Mouse (Mus musculus): ENCODE data around the gene Yipf1. TPM values are rescaled to one million over a fixed set of nuclear protein-coding genes. Genes with fewer than 3 reads are reported as not detected.
"Not testable (repeated sequence)": the region's sequence is repeated elsewhere in the genome, so short reads cannot be mapped to it uniquely, and the experiment has no call there.

Gene Yipf1
- total and polyA plus RNA-seq, 3 experiments: 30.3 to 64.3 (median 48.3) TPM

DNA sequence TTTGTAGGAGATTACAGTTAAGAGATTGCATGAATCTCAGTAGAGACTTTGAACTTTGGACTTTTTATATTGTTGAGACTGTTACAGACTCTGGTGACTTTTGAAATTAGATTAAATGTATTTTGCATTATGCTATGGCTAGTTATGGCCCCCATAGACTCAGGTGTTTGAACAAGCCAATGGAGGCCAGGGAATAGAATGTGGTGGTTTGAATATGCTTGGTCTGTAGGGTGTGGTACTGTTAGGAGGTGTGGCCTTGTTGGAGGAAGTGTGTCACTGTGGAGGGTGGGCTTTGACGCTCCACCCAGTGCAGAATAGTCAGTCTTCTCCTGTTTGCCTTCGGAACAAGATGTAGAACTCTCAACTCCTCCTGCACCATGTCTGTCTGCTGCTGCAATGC, 8.9 kb downstream of the Yipf1 start:
- no peak for DNase-seq

DNA sequence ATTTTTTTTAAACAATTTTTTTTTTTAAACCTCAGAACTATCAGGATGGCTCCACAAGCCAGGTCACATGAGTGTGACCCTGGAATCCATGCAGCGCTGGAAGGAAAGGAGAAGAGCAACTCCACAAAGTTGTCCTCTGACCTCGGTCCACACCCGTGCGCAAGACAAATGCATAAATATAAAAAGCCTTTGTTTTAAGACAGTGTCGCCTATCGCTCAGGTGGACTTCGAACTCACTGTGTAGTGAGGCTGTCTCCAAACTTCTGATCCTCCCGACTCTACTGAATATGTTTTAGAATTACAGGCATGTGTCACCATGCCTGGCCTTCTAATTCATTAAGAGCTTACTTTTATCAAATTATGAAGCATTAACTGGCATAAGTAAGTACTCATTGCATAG, 14.4 kb downstream of the Yipf1 start:
- no peak for DNase-seq

DNA sequence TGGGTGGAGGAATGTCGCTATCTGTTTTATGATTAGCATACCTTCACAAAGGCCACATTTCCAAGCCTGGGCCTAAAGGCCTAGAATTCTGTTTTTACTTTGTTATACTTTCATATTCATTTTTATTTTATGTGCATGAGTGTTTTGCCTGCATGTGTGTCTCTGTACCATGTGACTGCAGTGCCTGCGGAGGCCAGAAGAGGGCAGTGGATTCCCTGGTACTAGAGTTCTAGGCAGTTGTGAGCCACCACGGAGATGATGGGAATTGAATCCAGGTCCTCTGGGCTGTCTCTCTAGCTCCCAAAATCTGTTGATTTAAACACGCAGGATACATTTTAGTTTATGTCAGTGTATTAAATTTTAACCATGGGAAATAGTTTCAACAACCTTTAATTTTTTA, 19.4 kb downstream of the Yipf1 start:
- no peak for DNase-seq

DNA sequence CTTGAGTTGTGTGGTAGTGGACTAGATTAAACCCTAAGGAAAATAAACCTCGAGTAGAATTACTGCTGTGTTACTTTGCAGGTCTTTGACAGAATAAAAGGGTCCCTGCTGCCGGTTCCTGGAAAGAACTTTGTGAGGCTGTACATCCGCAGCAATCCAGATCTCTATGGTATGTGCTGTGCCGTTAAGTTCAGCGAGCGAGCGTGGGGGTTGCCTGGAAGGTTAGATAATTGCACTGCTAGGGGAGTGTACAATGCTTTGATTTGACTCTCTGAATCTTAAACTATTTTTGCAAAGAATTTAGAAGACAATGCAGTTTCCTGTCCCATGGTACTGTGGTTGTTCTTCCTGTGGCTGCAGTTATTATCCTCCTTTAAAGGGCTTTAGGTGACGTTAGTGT, 22.2 kb downstream of the Yipf1 start:
- no peak for DNase-seq

DNA sequence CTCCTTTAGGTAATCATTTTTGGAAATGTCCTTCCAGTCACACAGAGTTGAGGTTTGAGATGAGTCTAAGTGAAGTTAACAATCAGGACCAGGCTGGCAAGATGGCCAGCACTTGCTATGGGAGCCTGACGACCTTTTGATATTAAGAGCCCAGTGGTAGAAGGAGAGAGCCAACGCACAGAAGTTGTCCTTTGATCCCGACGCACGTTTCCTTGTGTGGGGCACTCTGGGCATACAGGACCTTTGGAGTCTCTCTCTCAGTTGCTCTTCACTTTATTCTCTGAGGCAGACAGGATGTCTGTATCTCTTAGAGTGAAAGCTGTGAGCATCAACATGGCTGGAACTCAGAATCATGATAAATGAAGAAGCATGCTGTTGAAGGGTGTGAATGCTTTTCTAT, 23.3 kb downstream of the Yipf1 start:
- DNase-seq: no peak

DNA sequence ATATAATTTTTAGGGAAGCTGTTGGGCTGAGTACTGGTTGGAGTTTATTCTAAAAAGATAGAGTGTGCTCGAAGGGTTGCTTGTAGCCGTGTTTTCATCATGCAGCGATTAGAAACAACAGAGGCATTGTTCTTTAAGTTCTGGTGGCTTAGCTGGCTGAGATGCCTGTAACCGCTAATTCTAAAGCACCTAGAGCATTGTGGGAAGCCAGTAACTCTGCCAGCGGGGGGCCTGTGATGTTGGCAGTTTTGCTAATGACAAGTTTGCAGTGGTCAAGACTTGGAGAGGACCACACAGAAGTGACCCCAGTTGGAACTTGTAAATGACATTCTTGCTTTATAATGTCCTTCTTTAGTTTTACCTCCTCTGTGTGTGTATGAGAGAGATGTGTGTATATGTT, 27.2 kb downstream of the Yipf1 start:
- DNase-seq: no peak

DNA sequence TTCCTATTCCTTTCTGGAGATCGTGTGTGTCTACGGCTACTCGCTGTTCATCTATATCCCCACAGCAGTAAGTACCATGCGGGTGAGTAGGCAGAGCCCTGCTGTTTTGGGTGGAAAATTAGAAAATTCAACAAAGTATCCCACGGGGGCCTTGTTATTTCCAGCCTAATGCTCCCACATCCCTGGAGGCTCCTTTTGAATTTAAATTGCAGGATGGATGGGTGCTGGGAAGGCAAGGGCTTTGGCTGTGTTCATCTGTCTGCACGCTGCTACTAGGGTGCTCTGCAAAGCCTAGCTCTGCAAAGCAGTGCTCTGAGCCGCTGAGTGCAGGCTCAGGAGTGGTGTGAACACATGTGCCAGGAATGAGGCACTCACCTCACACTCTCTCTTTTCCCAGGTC, 30.4 kb downstream of the Yipf1 start:
- no peak for DNase-seq

DNA sequence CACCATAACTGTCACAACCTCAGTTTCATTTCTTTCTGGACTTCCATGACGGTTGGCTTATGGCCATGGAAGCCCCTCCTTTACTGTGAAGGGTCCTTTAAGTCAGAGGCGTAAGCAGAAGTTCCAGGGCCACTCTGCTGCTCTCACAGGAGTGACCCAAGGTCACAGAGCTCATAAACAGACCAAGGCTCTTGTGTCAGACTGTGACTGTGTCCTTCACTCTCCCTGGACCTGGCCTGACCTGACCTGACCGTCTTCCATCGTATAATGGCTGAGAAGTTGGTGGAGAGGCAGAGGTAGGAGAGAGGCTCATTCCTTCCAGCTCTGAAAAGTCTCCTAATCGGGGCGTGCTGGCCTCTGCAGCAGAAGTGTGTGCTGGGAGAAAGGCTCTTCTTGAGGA, 33.1 kb downstream of the Yipf1 start:
- peak; percentile 67 for DNase-seq

DNA sequence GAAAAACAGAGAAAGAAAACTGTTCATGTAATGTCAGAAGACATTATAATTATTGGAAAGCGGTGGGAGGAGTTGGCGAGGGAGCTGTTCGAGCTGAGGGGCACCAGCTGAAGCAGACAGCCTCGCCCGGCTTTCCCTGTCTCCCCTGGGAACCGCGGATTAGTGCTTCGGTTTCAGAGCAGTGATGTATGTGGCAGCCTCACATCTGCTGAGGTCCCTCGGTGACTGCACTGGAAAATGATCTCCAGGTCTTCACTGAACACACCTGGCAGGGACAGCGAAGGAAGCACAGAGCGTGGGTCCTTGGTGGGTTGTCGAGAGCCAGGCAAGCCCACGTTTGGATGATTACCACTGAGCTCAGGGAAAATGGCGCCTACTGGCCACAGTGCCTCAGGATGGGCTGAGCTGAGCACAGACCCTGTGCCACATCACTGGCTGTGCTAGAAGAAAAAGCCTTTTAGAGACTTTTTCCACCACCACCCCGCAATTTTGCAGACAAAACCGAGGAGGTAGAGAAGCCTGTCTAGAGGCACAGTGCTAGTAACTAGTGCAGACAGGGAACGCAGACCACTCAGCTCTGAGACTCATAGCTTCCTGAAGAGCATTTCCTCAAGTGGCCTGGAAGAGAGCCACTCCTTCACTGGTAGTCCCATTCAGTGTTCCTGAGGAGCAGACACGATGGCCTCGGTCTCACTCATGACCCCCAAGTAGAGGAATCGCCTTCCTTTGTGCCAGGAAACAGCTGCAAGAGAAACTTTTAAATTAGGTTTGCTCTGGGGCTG, 34.6 kb downstream of the Yipf1 start:
- no peak for DNase-seq

DNA sequence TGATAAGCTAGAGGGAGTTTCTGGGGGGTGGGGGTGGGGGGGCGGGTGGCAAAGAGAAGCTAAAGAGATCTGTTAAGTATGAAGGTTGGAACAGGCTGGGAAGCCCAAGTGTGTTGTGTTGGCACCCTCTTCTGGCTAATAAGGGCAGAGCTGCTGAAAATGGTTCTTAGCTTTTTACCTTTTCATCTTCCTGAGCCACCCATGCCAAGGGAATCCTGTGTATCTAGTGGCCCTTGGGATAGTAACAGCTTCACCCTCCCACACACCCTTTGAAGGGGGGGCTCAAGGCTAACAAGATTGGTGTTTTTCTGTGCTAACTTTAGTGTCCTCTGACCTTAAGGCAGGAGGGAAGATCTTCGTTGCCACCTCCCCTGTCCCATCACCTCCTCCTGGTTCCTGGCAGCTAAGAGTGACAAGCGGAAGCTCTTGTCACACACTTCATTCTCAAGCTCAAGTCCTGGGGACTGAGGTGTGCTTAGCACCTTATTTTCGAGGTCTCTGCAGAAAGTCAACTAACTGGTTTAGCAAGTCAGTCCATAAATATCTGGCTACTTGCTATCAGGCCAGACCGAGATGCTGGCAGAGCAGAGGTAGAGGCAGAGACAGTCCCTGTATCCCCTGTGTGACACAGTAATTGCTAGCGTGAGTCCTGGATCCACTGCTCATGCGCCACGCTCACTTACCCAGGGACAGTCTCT, 35.3 kb downstream of the Yipf1 start:
- DNase-seq: no peak

DNA sequence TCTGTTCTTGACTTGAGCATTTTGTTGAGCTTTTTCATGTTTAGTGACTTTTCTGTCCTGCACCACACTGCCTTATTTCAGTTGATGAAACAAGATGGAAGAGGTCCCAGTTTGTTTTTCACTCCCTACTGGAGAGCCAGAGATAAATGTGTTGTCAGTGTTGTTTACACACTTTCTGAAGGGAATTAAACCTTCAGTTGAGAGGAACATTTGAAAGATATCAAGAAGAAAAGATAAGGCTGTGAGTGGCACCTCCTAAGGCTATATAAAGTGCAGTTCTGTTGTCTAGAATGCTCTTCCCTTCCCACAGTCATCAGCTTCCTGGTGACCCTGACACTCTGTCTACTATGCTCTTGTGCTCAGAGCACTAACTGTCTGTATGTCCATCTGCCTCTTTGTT, 37.2 kb downstream of the Yipf1 start:
- no peak for DNase-seq

DNA sequence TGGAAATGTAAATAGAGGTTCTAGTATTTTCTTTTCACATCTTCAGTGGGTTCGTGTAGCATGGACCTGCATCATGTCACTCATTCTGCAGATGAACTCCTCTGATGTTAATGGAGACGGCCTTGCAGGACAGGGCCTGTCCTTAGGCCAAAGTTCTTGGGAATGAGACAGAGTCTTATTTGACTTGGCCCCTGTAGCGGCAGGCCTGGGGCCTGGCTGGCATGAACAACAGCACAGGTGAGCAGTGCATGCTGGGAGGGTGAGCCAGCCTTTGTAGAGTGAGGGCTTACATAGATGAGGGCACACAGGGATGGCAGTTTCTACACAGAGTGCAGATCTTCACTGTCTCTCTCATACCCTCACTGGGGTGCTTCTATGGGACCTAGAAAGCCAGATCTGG, 39.4 kb downstream of the Yipf1 start:
- DNase-seq: no peak

DNA sequence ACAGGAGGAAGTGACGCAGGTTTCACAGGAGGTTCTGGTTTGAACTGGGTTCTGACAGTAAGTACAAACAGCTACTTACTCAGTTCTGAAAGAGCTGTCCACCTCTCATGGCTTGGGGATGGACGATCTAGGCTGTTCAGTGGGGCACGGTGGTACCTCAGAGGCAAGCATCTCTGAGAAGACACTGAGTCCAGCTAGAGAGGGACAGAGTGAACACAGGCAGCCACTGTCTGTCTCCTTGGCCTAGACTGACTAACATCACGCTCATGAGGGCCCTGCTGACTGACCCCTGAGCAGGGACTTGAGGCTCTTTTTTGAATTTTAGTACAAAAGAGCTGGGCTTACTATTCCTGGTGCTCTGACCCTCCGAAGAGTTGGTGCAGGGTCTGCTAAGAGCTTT, 40.0 kb downstream of the Yipf1 start:
- DNase-seq: no peak

DNA sequence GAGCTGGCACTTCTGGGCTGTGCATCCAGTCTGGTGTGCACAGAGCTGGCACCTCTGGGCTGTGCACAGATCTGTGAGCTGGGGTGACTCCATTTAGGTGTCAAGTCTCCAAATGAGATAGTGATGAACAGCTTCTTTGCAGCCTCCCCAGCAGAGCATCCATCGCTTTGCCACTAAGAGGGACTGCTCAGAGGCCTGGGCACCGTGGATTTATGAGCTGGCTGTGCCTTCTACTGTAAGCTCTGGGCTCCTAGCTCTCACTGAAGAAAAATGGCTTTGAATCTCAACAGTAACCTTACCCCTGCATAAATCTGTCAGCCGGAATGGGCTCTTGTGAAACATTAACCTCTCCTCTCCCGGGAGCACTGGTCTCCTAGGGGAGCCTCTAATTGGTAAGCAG, 40.4 kb downstream of the Yipf1 start:
- peak; percentile 40 for DNase-seq

DNA sequence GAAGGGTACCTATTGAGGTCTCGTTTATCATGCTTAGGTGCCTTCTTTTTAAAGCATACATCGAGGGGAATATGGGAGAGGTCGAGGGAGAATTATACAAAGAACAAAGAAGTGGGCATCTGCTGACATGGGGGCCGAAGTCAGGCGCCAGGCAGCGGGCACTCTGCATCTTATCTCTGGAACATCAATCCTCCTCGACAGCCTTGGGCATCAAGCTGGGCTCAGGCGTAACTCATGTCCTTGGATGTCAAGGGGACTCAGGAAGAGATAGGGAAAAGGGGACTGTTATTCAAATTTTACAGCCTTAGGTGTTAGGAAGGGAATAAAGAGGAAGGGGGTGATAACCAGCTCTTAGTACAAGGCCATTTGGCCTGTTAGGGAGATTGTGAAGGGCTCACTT, 43.0 kb downstream of the Yipf1 start:
- peak; percentile 57 for DNase-seq

DNA sequence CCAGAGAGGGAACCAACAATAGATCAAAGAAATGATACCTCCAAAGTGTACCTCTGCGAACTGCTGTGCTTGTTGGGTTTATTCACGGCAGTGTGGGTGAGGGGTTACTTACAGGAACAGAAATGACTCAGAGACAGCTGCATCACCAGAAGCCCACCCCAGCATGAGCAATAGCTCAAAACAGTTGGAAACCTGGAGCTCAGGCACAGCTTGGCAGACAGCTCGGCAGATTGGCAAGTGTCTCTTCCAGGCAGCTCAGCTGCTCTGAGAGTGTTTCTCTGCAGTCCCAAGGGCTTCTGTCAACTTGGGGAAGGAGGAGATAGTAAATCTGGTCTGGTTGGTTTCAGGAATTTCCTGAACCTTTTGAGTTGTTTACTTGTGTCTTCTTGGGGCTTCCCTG, 44.3 kb downstream of the Yipf1 start:
- no peak for DNase-seq

DNA sequence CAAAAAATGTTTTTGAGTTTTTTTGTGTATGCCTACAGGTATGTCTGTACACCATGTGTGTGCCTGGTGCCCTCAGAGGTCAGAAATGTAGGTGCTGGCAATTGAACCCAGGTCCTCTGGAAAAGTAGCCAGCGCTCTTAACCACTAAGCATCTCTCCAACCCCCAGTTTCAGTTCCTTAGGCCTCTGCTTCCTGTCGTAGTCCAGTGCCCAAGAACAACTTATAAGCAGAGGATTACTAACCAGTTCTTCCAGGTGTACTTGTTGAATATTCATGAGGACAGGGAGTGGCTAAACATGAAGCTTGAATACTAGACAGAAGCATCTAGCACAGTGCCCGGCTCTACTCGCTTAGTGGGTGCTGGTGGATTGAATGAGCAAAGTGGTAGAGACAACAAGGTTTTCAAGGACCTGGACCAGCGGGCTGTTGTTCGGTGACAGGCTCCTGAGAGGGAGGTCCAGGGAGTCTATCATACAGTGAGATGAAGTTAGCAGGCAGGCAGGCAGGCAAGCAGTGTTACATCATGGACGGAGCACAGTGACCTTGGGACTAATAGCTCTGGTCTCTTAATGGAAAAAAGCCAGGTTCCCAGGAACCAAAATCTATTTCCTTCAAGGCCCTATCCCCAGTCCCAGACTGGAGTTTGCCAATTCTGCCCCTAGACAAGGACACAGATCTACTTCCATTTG, 46.4 kb downstream of the Yipf1 start:
- DNase-seq: peak; percentile 46

DNA sequence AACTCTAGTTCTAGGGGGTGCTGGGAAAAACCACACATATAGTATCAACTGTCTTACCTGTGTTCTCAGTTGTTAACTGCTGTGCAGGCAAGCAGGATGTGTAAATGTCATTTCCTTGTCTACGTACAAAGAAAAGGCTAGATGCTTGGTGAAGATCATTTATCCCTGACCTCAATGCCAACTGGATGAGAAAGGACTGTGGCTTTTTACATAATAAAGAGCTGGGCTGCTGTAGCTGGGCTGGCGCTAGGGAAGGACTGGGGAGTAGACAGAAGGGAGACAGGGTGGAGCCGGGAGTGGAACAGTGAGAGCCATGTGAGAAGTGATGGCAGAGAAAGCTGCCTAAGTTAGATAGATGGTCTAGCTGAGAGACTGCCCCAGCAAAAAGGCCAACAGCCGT, 48.6 kb downstream of the Yipf1 start:
- DNase-seq: no peak

DNA sequence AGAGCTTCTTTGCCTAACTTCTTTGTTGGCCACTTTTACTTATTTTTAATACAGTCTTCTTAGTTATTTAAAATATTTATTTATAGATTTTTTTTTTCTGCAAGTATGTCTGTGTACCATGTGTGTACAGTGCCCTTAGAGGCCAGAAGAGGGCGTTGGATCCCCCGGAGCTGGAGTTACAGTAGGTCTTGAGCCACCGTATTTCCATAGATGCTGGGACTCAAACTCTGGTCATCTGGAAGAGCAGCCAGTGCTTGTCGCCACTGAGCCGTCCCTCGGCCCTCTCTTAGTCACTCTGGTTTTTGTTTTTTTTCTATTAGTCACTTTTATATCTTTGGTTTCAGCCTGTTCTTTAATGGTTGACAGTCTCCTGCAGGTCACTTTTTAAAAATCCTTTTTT, 49.4 kb downstream of the Yipf1 start:
- DNase-seq: no peak

DNA sequence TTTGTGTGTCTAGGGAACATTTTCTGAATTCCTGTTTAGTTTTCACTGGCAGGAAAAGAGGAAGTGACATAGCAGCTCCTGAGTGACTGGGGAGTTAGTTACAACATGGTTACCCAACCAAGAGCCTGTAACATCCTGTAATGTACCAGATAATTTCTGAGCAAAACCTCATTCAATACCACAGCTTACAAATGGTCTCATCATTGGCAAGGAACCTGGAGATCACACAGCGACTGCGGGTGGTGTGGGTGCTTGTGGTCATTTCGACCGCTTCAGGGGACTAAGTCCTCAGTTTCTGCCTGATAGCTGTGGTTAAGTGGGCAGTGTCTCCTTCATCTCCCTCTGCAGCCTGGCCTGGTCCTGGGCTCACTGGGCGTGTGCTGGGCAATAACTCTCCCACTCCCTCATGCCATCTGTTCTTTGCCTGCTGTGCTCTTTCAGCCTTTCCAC, 50.1 kb downstream of the Yipf1 start:
- no peak for DNase-seq

DNA sequence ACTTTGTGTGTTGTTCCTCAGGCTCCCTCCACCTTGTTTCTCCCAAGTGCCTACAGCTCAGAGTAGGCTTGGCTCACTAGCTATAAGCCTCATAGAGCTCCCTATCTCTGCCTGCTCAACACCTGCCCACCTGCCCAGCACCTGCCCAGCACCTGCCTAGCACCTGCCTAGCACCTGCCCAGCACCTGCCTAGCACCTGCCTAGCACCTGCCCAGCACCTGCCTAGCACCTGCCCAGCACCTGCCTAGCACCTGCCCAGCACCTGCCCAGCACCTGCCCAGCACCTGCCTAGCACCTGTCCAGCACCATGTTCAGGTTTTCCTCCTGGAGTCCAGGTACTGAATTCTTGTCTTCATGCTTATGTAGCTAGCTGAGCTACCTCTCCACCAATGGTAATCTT, 52.2 kb downstream of the Yipf1 start:
- DNase-seq: not testable (repeated sequence)

DNA sequence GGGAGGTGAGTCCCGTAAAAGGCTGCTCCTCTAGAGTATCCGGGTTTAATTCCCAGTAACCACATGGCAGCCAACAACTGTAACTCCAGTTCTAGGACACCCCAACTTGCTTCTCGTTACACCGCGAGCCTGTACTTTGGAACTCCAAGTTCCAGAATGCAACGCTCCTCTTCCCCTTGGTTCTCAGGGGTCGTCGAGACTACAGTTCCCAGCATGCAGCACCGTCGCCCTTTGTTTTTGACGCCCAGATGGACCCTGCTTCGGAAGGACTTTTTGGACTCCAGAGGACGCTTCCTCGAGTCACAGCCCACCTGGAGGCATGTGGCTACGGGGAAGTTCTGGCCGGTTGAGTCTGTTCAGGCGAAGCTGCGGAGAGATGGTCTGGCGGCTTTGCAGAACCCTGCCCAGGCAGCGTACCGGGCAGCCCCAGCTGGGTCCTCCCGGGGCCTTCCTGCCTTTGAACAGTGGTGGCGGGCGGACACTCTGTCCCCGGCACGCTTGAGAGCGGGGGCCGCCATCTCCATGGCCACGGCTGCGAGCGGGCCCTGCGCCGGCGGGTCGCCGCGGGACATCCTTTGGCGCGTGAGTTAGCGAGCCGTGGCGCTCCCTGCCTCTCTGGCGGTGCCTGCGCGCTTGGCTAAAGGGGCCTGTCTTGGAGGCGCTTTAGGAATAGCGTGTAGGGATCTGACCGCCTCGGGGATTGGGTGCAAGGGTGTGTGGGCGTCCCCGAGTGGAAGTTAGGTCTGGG, 53.6 kb downstream of the Yipf1 start, which contains the start of gene Ndc1:
Ndc1 (plus strand) TSS at position 218 of the 748 bp plus-strand sequence.
- DNase-seq: peak; percentile 91
